Mouse (Mus musculus) left cerebral cortex, adult 6 months (tissue): Measurements from ENCODE around the gene Olfr786. TPM values are rescaled to one million over a fixed set of nuclear protein-coding genes. Genes with fewer than 3 reads are reported as not detected.

Source experiments
- long read RNA-seq, 2 experiments: library from polyadenylated mRNA; unstranded; transcript quantifications; one replicate each; pipeline ENCODE4 v2.0.0; 2019 to 2020
- polyA plus RNA-seq: library from polyadenylated mRNA; unstranded; fragments of <200 nt; fragmentation: Nextera tagmentation; gene quantifications from 2 replicates; pipeline ENCODE4 v1.2.3, GENCODE M21; 2021

The Olfr786 gene
- polyA plus RNA-seq, result not detected in 2 replicates
- long read RNA-seq, experiment 1, result 0 reads
- long read RNA-seq, experiment 2, result 0 reads

DNA sequence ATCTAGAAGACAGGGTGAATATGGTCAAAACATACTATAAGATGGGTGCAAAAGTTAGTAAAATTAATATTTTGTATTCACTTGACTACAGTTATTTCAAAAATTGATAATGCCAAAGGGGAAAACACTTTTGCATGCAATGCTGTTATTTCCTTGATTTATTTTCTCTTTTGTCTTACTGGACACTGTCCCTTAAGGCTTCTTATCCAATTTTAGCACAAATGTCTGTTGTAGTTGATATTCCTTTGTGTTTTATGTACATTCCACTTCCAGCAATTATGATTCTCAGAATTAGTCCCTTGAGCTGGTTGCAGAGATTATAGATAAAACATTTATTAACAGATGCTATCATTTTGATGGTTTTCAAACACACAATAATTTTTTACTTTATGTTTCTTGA is at the start of gene Olfr786:
Gene Olfr786, plus strand, starts transcription at position 301 of the 400 bp plus-strand sequence.

GRCm38 (mm10) chr10:129383783-129384182 is 43.3 kb upstream of the Olfr786 start, which contains the start of gene Olfr784:
Gene Olfr784 (plus strand): TSS chr10:129384083.

DNA sequence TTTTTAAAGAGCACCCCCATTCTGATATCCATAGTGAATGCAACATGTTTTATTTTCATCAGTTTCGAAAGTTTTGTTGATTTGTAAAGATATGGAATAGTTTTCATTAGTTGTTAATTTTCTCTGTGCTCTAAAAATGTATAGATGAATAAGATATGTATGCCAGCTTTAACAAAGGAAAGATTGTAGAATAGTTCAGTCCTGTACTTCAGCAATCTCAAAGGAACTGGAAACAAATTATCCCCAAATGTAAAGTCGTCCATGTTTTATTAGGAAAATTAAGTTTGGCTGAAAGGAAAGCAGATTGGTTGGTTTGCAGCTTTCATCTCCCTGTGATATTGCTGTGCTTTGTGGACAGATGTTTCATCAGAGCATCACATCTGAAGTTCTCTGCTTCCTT is 22.0 kb upstream of the Olfr786 start, which contains the start of gene Olfr785:
Gene Olfr785, plus strand, starts transcription at position 301 of the 400 bp plus-strand sequence.

DNA sequence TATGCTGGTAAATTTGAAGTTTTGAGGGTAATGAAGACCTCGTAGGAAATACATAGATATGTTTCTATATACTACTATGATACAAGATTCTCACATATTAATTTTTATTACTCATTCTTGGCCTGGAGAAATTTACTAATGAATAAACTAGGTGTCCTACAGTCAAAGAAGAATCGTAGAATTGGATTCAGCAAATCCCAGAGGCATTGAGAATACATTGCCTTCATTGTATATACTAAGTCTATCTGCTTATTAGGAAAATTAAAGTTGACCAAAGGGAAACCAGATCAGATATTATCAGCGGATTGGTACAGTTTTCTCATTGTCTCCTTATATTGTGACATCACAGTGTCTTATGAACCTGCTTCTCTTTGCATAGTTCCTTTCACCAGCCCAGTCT is 34.5 kb downstream of the Olfr786 start, which contains the start of gene Olfr787:
Gene Olfr787, plus strand, starts transcription at position 301 of the 400 bp plus-strand sequence.

DNA sequence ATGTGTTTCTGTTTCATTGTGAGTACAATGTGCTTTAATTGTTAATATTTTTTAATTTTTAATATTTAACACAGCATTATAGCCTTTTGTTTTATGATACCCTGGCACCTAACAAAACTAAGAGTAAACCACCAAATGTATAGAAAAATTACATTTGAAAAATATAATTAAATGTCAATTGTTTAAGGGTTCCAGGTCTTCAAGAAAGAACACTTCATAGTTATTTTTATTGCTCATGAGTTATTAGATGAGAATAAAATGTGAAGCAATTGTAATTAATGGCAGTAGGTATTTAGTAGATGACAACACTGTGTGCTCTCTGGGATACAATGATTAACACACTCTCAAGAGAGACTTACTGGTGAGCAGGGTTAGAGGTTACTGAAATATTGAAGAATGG is 43.6 kb downstream of the Olfr786 start, which contains the start of gene Olfr788:
Gene Olfr788, plus strand, starts transcription at position 301 of the 400 bp plus-strand sequence.

GRCm38 (mm10) chr10:129484452-129484851 is 57.3 kb downstream of the Olfr786 start, which contains the start of gene Olfr789:
Gene Olfr789 (plus strand): TSS chr10:129484752.

Other genes starting within 250 kb of the Olfr786 start
- gene Olfr772, start 249.4 kb upstream of the Olfr786 start, polyA plus RNA-seq, result not detected in 2 replicates
- not detected in 2 replicates for gene Olfr773, start 239.9 kb upstream of the Olfr786 start, polyA plus RNA-seq
- not detected in 2 replicates for gene Olfr774, start 191.1 kb upstream of the Olfr786 start, polyA plus RNA-seq
- gene Olfr775, start 178.9 kb upstream of the Olfr786 start, polyA plus RNA-seq, result not detected in 2 replicates
- gene Olfr776, start 168.2 kb upstream of the Olfr786 start, polyA plus RNA-seq, result not detected in 2 replicates
- gene Olfr777, start 155.8 kb upstream of the Olfr786 start, polyA plus RNA-seq, result not detected in 2 replicates
- not detected in 2 replicates for gene Olfr780, start 109.2 kb upstream of the Olfr786 start, polyA plus RNA-seq
- gene Olfr781, start 98.5 kb upstream of the Olfr786 start, polyA plus RNA-seq, result not detected in 2 replicates
- not detected in 2 replicates for gene Olfr782, start 78.5 kb upstream of the Olfr786 start, polyA plus RNA-seq
- gene Olfr784, start 43.2 kb upstream of the Olfr786 start, polyA plus RNA-seq, result 0.04 and 0.06 TPM in 2 replicates
- gene Olfr785, start 21.9 kb upstream of the Olfr786 start, polyA plus RNA-seq, result not detected in 2 replicates
- gene Olfr787, start 34.6 kb downstream of the Olfr786 start, polyA plus RNA-seq, result not detected in 2 replicates
- not detected in 2 replicates for gene Olfr788, start 43.7 kb downstream of the Olfr786 start, polyA plus RNA-seq
- gene Olfr789, start 57.4 kb downstream of the Olfr786 start, polyA plus RNA-seq, result not detected in 2 replicates
- not detected in 2 replicates for gene Olfr790, start 71.2 kb downstream of the Olfr786 start, polyA plus RNA-seq
- not detected in 2 replicates for gene Olfr791, start 94.5 kb downstream of the Olfr786 start, polyA plus RNA-seq
- gene Olfr792, start 111.9 kb downstream of the Olfr786 start, polyA plus RNA-seq, result not detected in 2 replicates
- gene Olfr794, start 140.3 kb downstream of the Olfr786 start, polyA plus RNA-seq, result not detected in 2 replicates
- not detected in 2 replicates for gene Olfr796, start 185.3 kb downstream of the Olfr786 start, polyA plus RNA-seq
- gene Olfr798, start 200.6 kb downstream of the Olfr786 start, polyA plus RNA-seq, result not detected in 2 replicates
- not detected in 2 replicates for gene Olfr799, start 210.2 kb downstream of the Olfr786 start, polyA plus RNA-seq
- gene Olfr800, start 230.4 kb downstream of the Olfr786 start, polyA plus RNA-seq, result not detected in 2 replicates
- gene Olfr801, start 246.6 kb downstream of the Olfr786 start, polyA plus RNA-seq, result not detected in 2 replicates